Mouse (Mus musculus) kidney, postnatal 10 days (tissue): Measurements from ENCODE around the gene Ugt1a7c.
"Not testable (repeated sequence)": the region's sequence is repeated elsewhere in the genome, so short reads cannot be mapped to it uniquely, and the experiment has no call there.

Source experiments
- DNase-seq: peaks from one replicate; pipeline ENCODE4 v3.0.0; 2021; ENCODE audit warnings: mixed read lengths

The Ugt1a7c gene

DNA sequence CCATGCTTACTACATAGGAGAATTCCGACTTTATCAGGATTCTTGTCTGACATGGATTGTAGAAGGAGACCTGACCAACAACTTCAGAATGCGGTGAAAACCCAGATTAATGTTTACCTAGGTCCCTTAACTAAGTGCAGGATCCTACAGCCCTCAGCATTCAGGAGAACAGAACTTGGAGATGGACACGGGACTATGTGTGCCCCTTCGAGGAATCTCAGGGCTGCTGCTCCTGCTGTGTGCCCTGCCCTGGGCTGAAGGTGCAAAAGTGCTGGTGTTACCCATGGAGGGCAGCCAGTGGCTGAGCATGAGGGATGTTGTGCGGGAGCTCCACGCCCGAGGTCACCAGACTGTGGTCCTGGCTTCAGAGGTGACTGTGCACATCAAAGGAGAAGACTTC lies 105.6 kb downstream of the Ugt1a7c start, which contains the start of gene Ugt1a2:
Gene Ugt1a2 (plus strand): TSS at position 146 of the 400 bp plus-strand sequence.
- peak; percentile 36 for DNase-seq

DNA sequence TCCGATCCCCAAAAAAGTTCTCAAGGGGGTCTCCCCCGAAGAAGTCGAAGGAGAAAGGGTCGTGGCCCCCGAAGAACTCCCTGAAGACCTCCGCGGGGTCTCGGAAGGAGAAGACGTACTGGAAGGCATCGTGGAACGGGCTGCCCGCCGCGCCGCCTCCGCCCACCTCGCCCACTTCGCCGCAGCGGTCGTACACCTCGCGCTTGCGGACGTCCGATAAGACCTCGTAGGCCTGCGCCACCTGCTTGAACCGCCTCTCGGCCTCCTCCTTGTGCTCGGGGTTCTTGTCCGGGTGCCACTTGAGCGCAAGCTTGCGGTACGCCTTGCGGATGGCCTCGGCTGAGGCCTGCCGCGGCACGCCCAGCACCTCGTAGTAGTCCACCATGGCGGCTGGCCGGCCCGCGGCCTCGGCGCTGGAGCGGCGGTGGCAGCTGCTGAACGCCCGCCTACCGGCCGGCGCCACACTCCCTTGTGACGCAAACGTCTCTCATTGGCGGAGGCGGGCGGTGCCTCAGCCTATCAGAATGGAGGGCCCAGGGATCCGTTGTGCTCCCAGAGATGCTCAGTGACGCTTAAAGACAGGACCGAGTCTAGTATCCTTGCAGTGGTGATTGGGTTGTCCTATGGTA lies 110.5 kb downstream of the Ugt1a7c start, which contains the start of gene Dnajb3:
Gene Dnajb3 (minus strand): TSS at position 489 of the 629 bp plus-strand sequence.
- peak; percentile 88 for DNase-seq

DNA sequence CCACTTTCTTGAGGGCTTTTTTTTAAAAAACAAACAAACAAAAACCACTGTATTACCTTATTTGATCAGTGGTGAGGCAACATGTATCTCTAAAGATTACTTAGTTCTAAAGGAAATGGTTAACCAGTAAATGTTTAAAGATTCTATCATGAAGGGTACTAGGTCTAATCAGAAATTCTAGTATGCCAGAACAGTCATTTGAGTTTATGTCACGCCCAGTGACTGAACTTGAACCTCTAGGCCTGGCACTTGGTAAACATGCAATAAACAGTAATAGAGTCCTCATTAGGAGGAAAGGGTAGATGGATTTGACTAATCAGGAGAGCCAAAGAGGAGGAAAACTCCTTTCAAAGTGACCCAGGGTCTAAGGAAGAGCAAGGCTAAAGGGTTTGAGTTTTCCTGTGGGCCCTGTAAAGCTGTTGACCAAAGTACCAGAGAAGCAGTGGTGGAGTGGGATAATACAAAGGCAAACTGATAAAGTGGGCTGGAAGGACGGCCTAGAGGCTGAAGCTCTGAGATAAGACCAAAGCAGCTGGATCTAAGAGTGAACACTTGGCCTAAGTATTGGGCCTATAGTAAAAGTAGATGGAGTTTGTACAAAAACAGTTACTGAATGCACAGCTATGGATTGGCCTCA lies 112.1 kb downstream of the Ugt1a7c start:
- no peak for DNase-seq

GRCm38 (mm10) chr1:88211812-88212211 lies 117.0 kb downstream of the Ugt1a7c start, which contains the start of gene Ugt1a1:
Gene Ugt1a1 (plus strand): TSS chr1:88211959.
- DNase-seq = no peak

- DNase-seq = no peak
These were observed 117.6 kb downstream of the Ugt1a7c start for GRCm38 (mm10) chr1:88212341-88213045.

- no peak for DNase-seq
These were observed 118.2 kb downstream of the Ugt1a7c start for GRCm38 (mm10) chr1:88213061-88213460.

DNA sequence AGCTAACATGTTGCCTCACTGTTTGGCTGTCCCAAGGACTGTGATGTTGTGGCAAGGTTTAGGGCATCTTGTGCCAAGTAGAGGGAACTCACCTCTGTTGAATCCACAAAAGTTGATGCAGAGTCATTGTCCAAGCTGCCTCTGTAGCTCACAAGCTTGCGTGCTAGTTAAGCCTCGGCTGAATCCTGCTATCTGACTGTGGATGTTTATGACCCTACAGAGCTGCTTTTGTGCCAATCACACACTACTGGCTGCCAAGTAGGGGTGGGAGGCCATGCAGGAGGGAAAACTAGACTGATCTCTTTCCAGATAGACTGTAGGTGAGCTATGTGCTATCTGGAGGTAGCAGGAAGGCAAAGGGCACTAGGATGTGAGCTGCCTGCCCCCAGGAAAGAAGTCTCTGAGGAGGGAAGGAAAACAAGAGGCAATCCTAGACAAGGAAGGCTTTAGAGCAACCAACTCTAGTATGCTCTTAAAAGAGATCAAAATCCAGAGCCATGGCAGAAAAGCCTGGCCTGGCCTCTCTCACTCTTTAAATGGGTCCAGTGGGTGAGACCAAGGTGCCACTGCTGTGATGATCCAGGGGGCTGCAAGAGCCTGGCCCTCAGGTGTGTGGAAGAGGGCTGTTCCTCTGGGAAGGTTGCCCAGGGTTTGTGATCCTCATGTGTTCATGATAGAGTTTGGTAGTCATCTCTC lies 119.1 kb downstream of the Ugt1a7c start:
- peak; percentile 15 for DNase-seq

DNA sequence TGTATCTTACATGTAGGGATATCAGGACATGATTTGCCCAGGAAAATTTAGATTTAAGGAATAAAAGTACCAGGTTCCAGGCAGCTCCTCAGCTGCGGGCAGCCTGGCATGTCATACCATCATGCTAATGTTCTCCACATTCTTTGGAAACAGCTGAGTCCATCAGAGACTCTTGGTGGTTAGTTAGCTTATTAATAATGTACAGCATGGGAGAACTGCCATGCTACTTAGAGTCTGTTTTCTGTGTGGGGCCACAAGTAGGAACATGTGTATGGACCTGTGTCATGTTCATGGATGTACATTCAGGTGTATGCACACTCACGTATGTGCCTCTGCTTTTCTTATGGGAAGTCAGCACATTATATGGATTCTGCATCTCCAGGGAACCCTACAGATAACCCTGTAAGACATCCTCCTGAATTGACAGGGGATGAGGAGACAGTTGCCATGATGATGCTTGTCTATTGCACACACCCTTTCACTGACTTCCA lies 119.6 kb downstream of the Ugt1a7c start:
- DNase-seq = no peak

- DNase-seq = no peak
These were observed 120.9 kb downstream of the Ugt1a7c start for GRCm38 (mm10) chr1:88215466-88216380.

DNA sequence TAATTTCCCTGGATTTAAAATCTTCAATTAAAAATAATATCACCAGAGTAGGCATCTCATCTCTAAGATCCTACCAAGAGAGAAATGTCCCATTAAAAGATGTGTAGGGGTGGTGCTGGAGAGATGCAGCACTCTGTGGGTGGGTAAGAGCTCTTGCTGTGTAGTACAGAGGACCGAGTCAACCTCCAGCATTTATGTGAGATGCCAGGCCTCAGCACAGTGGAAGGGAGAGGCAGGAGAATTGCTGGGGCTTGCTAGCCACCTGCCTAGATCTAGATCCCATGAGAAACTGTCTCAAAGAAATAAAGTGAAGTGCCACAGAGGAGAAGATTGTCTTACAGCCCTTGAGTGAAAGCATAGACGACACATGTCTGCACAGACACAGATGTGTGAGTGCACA lies 121.7 kb downstream of the Ugt1a7c start:
- DNase-seq = no peak

- DNase-seq = peak; percentile 32
These were observed 122.3 kb downstream of the Ugt1a7c start for GRCm38 (mm10) chr1:88217144-88217543.

DNA sequence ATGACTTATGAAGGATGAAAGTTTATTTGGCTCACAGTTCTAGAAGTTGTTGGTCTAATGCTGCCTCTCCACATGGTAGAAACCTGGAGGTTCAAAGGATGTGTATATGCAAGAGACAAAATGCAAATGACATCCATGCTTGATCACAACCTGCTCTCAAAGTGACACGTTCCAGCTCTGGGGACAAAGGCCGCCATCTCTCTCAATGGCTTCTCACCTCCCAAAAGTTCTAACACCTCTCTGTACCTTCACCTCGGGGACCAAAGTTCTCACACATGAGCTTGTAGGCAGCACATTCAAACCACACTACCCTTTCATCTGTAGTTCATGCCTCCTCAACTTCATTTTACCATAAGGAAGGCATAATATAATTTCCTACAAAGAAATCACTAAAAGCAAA lies 122.7 kb downstream of the Ugt1a7c start:
- DNase-seq = no peak

GRCm38 (mm10) chr1:88218051-88218450 lies 123.2 kb downstream of the Ugt1a7c start:
- peak; percentile 19 for DNase-seq

GRCm38 (mm10) chr1:88218591-88218990 lies 123.7 kb downstream of the Ugt1a7c start:
- DNase-seq = no peak

GRCm38 (mm10) chr1:88219054-88219453 lies 124.2 kb downstream of the Ugt1a7c start:
- no peak for DNase-seq

DNA sequence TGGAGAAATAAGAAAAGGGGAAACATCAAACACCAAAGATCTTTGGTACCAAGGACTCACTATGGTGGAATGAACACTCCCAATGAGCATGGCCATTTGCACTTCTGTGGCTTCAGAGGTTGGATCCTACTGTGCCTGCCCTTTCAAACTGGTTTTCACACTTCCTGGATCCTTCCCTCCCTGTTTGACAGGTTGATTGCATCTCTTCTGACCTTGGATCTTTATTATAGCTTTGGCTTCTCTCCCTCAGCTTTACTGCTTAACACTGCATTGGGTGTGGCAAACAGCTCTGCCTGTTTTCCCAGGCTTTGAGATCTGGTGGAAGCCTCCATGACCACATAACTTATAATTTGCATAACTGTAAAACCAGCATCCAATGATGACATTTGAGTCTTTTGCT lies 125.5 kb downstream of the Ugt1a7c start:
- DNase-seq = no peak

DNA sequence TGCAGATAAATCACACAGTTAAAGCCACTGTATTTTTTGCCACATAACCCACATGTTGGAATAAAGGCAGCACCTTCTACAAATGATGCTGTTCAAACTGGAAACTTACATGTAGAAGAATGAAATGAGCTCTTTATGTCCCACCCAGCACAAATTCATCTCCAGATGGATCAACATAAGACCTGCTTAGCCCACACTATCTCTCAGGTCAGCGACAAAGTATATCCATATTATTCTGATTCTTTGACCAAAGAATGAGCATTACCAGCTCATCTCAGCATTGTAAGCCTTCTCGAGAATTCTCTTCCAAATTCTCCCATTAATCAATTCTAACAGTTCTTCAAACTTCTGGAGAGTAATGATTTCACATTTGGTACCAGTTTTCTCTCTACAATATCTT lies 127.4 kb downstream of the Ugt1a7c start:
- no peak for DNase-seq

DNA sequence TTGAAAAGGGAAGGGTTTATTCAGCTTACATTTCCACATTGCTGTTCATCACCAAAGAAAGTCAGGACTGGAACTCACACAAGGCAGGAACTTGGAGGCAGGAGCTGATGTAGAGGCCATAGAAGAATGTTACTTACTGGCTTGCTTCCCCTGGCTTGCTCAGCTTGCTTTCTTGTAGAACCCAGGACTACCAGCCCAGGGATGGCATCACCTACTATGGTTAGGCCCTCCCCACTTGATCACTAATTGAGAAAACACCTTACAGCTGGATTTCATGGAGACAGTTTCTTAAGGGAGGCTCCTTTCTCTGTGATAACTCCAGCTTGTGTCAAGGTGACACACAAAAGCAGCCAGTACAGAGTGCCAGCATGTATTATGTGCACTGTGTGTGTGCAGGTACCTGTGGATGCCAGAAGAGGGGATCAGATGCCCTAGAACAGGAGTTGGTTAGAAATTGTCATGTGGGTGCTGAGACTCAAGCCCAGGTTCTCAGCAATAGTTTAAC lies 128.2 kb downstream of the Ugt1a7c start:
- not testable (repeated sequence) for DNase-seq

GRCm38 (mm10) chr1:88223591-88223990 lies 128.7 kb downstream of the Ugt1a7c start:
- DNase-seq = peak; percentile 11

GRCm38 (mm10) chr1:88224029-88224776 lies 129.3 kb downstream of the Ugt1a7c start:
- peak; percentile 36 for DNase-seq

GRCm38 (mm10) chr1:88225301-88225700 lies 130.4 kb downstream of the Ugt1a7c start:
- not testable (repeated sequence) for DNase-seq
